Mouse (Mus musculus) R1 (cell line): ENCODE measurements at regions not wholly inside any gene's neighbourhood (a gene's known extent, or its start where the extent isn't known, plus 50 kb on each side); places are given as distances from the start of the nearest gene placed in this dataset.

Source experiments
- DNase-seq: peaks from one replicate; pipeline ENCODE4 v3.0.0-alpha.2; 2018; ENCODE audit warnings: low read depth, low spot score

DNA sequence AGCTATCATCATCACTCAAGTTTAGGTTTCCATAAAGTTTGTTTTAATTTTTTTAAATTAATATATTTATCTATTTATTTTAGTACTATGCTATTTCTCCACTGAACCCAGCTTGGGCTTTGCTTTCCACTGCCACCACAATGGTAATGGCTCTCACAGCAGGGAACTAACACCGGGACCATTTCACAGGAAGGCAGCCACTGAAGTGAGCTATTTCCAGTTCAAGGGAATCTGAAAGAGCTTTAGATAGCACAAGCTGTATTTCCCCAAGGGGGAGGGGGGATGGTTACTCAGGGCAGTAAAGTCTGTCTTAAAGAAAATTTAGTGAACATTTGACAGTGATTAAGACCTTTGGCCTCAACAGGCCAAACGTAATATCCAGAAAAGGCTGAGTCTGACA, 375.6 kb downstream of the Efhb start:
- DNase-seq = peak; percentile 45

- DNase-seq = no peak
Observed at GRCm38 (mm10) chr17:53082205-53082604, 380.9 kb downstream of the Efhb start.

DNA sequence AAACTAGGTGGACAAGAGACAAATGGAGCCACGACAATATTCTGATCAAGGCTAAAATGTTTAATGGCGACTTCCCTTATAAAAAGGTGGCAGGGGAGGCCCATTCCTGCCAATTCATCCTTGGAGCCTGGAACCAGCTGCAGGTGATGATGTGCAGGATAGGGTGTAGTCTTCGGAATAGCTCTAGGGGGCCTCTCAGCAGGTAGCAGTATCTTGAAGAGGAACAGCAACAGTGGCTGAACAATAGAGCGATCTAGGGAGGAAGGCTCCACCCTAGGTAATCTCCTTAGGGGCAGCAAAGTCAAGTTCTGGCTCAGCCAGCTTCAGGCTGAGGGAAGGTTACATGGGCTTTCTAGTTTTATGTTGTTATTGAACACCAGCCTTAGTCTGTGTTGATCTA, 383.8 kb downstream of the Efhb start:
- DNase-seq = peak; percentile 25

DNA sequence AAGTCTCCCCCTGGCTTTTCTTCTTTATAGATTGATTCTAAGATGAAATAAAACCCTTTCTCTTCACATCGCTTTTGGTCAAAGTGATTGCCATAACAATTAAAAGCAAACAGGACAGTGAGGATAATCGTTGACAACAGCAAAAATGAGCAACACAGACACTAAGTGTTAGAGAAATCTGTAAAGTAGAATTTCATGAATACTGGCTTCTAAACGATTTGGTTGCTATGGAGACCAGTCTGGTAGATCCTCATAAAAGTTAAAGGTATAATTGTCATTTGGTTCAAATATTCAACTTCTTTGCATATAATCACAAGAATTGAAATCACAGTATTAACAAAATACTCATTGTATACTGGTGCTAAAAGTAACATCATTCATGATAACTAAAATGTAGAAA, 401.4 kb downstream of the Efhb start:
- no peak for DNase-seq
